Mouse (Mus musculus) adrenal gland, postnatal 36 days (tissue): Measurements from ENCODE around the gene Phf10. TPM values are rescaled to one million over a fixed set of nuclear protein-coding genes. Genes with fewer than 3 reads are reported as not detected.

Experiments
- total RNA-seq, 2 experiments: library from RNA; stranded (reverse); gene quantifications; 2 replicates each; pipeline ENCODE4 v1.2.3; 2021

The Phf10 gene
- total RNA-seq, 2 experiments from 2014 or later: 52.5 to 74.4 TPM

Other genes starting within 250 kb of the Phf10 start
- 1 to 10 TPM; 5.4 to 5.8 TPM for gene Wdr27, start 18.1 kb downstream of the Phf10 start, total RNA-seq
- 10 to 100 TPM; 30.6 to 44.4 TPM for gene 1600012H06Rik, start 18.1 kb downstream of the Phf10 start, total RNA-seq
- gene 9030025P20Rik, start 17.2 kb upstream of the Phf10 start, total RNA-seq: 1 to 10 TPM; 5.4 to 5.8 TPM
- gene Gm3417, start 17.5 kb upstream of the Phf10 start, total RNA-seq: not detected
- 1 to 10 TPM; 2.9 to 6.7 TPM for gene Gm3435, start 48.9 kb upstream of the Phf10 start, total RNA-seq
- 10 to 100 TPM; 33.2 to 41.1 TPM for gene Ermard, start 79.9 kb upstream of the Phf10 start, total RNA-seq
- gene Tcte3, start 80.2 kb upstream of the Phf10 start, total RNA-seq: 1 to 10 TPM; 1.4 to 1.6 TPM
- gene Gm3448, start 80.3 kb upstream of the Phf10 start, total RNA-seq: 1 to 10 TPM; 4.1 to 4.2 TPM